ENCODE assay signal across 8 mouse cellular contexts in the genomic region with DNA sequence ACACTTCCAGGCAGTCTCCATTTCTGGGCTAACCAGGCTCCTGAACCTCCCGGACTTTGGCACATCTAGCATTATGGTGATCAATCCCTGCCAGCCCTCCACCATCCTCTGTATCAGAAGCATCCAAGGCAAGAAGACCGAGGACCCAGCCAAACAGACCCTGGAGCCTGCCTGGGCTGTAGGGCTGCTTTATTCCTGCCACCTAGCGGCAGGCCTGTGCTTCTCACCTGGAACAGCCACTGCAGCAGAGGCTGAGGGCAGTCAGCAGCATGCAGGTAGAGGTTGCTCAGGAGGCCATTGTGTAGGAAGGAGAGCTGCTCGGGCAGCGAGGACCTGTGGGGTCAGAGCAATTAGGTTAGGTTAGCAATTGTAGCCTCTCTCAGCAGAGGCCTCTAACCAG. TPM values are rescaled to one million over a fixed set of nuclear protein-coding genes. Genes with fewer than 3 reads are reported as not detected.
DNase-seq lines count a peak whose midpoint lies in the region; ATAC-seq and TF ChIP-seq lines count a peak whose summit lies in the region.

No protein-coding gene starts in this region.

- TF ChIP-seq CTCF in G1E (IDR thresholded peaks at IDR 0.05; ENCODE audit: low read depth, low read length) = no peak; the same call in 1 of the 2 replicates

- no peaks in the 10 kb centered on the region for H3K9me3 ChIP-seq in G1E (replicated peaks)
- H3K9me3 ChIP-seq in hindbrain, embryonic 11.5 days (ENCODE audit: control insufficient read depth, low read length) = no peaks in the 10 kb centered on the region

- peak; percentile 55 for DNase-seq in G1E (ENCODE audit: low spot score)
- DNase-seq in cerebellum, adult 18-20 months = peak; percentile 62 to 64
- peak; percentile 72 for DNase-seq in forelimb bud, embryonic 11.5 days (ENCODE audit: low read depth, low spot score)
- peak; percentile 75 for DNase-seq in hindbrain, embryonic 11.5 days (ENCODE audit: low spot score)
- DNase-seq in layer of hippocampus, postnatal 10 days (ENCODE audit: low spot score in 2 of 2) = peak; percentile 69 to 76
- DNase-seq in lung, postnatal 25 days (ENCODE audit: low spot score) = peak; percentile 73
- DNase-seq in retina, postnatal 7 days (ENCODE audit: low read depth, low spot score) = peak; percentile 41
- DNase-seq in urinary bladder, adult 2 months (ENCODE audit: low spot score) = peak; percentile 49

- no peak overlapping the region for H3K9ac ChIP-seq in hindbrain, embryonic 11.5 days (ENCODE audit: low read depth, low read length)

- no peak overlapping the region for H3K4me2 ChIP-seq in hindbrain, embryonic 11.5 days (replicated peaks; ENCODE audit: low read depth, low read length)

- H3K36me3 ChIP-seq in G1E (replicated peaks) = no peaks in the 10 kb centered on the region
- no peaks in the 10 kb centered on the region for H3K36me3 ChIP-seq in hindbrain, embryonic 11.5 days (ENCODE audit: control insufficient read depth, insufficient read depth, low read length)

- H3K27me3 ChIP-seq in G1E (ENCODE audit: insufficient read depth, low read length) = peaks cover 41% of the 10 kb centered on the region
- no peaks in the 10 kb centered on the region for H3K27me3 ChIP-seq in hindbrain, embryonic 11.5 days (ENCODE audit: control insufficient read depth, insufficient read depth, low read length)

- H3K4me1 ChIP-seq in G1E (ENCODE audit: insufficient read depth, low read depth, low read length) = no peaks in the 10 kb centered on the region
- no peaks in the 10 kb centered on the region for H3K4me1 ChIP-seq in hindbrain, embryonic 11.5 days (replicated peaks; ENCODE audit: control insufficient read depth, insufficient read depth, low read length)

- WGBS in hindbrain, embryonic 11.5 days = 16% methylated on average over 5 of the region's 5 CpGs

- peak; percentile 31; the same call in 1 of the 2 replicates for ATAC-seq in G1E (ENCODE audit: extremely low read depth, insufficient number of reproducible peaks, low FRiP score, poor library complexity, severe bottlenecking)
- peak; percentile 71 for ATAC-seq in hindbrain, embryonic 11.5 days (ENCODE audit: low FRiP score)

- no peak overlapping the region for H3K4me3 ChIP-seq in G1E (ENCODE audit: low read depth, low read length)
- H3K4me3 ChIP-seq in hindbrain, embryonic 11.5 days (ENCODE audit: low read depth, low read length) = no peak overlapping the region

- no peak overlapping the region for H3K27ac ChIP-seq in hindbrain, embryonic 11.5 days (ENCODE audit: low read depth, low read length)

RNA-seq across cellular contexts. Expression of a gene that starts 48.0 kb away (rescaled TPM):
- total RNA-seq in G1E (2014; fragmentation: Nextera tagmentation) (not detected in 2 replicates), G1E (2017) (0.12 TPM in 1 of 2 replicates, not detected in the other)
- polyA plus RNA-seq in G1E (2012) = not detected in 2 replicates
- 0.52 and 0.53 TPM in 2 replicates for polyA plus RNA-seq in hindbrain, embryonic 11.5 days (2014; fragmentation: Nextera tagmentation; extraction: Ambion mirVana)
- under 1 TPM in 1 of 2 experiments, not detected in 1; 0.78 TPM for total RNA-seq in layer of hippocampus, postnatal 10 days (2021)
- polyA plus RNA-seq in urinary bladder, adult 2 months (2012; rRNA removed) = 4.3 TPM in 2 replicates

RNA-seq across cellular contexts. Expression of a gene that starts 56.3 kb away (rescaled TPM):
- total RNA-seq in G1E (2014; fragmentation: Nextera tagmentation) (295 and 316 TPM in 2 replicates), G1E (2017) (516 and 777 TPM in 2 replicates)
- polyA plus RNA-seq in G1E (2012) = 1,994 and 2,669 TPM in 2 replicates
- polyA plus RNA-seq in hindbrain, embryonic 11.5 days (2014; fragmentation: Nextera tagmentation; extraction: Ambion mirVana) = 510 and 530 TPM in 2 replicates
- 100 to 1,000 TPM; 732 to 792 TPM for total RNA-seq in layer of hippocampus, postnatal 10 days (2021)
- 400 and 450 TPM in 2 replicates for polyA plus RNA-seq in urinary bladder, adult 2 months (2012; rRNA removed)
